Mouse (Mus musculus): ENCODE results near the gene Mbnl3.

Gene Mbnl3

GRCm38 (mm10) chrX:51206432-51206831 is at the start of gene Mbnl3:
Gene Mbnl3 (minus strand): TSS chrX:51206532.
- in situ Hi-C loops (cut with MboI; ENCODE audit: unreplicated experiment in 2 of 2), result loop anchor here (5.0 to 25.0 kb wide), 4 partner anchors 122 to 544 kb away; partner anchors contain the start of gene Rap2c (in 1 of the 2)

GRCm38 (mm10) chrX:51205548-51206324 is 596 bp downstream of the Mbnl3 start:
- in situ Hi-C loops (cut with MboI; ENCODE audit: unreplicated experiment in 2 of 2), result loop anchor here (5.0 to 25.0 kb wide), 4 partner anchors 121 to 543 kb away; partner anchors contain the start of gene Rap2c (in 1 of the 2)

GRCm38 (mm10) chrX:51204626-51205547 is 1.4 kb downstream of the Mbnl3 start:
- in situ Hi-C loops (cut with MboI; ENCODE audit: unreplicated experiment in 2 of 2), result loop anchor here (5.0 to 25.0 kb wide), 4 partner anchors 120 to 543 kb away; partner anchors contain the start of gene Rap2c (in 1 of the 2)

- in situ Hi-C loops (cut with MboI; ENCODE audit: unreplicated experiment in 2 of 2), result no loop called here
Measured at GRCm38 (mm10) chrX:51197012-51197411, 9.3 kb downstream of the Mbnl3 start.

GRCm38 (mm10) chrX:51171914-51172313 is 34.4 kb downstream of the Mbnl3 start:
- in situ Hi-C loops (cut with MboI; ENCODE audit: unreplicated experiment in 2 of 2), result no loop called here

- in situ Hi-C loops (cut with MboI; ENCODE audit: unreplicated experiment in 2 of 2), result no loop called here
Measured at GRCm38 (mm10) chrX:51171413-51171812, 34.9 kb downstream of the Mbnl3 start.

DNA sequence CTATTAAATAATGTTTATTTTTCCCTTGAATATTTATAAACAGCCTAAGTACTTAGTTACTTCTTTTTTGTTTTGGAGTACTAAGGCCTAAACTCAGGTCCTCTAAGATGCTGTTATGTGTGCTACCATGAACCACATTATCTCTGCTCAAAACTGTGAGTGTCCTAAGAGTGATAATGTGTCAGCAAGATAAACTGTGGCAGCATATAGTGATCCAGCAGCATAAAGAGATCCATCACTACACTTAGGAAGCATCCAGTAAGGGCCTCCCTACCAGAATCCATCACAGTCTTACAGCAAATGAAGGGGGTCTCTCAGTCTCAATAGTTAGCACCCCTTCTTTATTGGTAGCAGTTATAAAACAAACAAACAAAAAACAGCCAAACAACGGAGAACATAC is 35.9 kb downstream of the Mbnl3 start:
- in situ Hi-C loops (cut with MboI; ENCODE audit: unreplicated experiment in 2 of 2), result no loop called here

- in situ Hi-C loops (cut with MboI; ENCODE audit: unreplicated experiment in 2 of 2), result no loop called here
Measured at GRCm38 (mm10) chrX:51169476-51170045, 36.8 kb downstream of the Mbnl3 start.

- in situ Hi-C loops (cut with MboI; ENCODE audit: unreplicated experiment in 2 of 2), result no loop called here
Measured at GRCm38 (mm10) chrX:51167976-51168375, 38.4 kb downstream of the Mbnl3 start.

GRCm38 (mm10) chrX:51164766-51165165 is 41.6 kb downstream of the Mbnl3 start:
- in situ Hi-C loops (cut with MboI; ENCODE audit: unreplicated experiment in 2 of 2), result no loop called here

GRCm38 (mm10) chrX:51148436-51148835 is 57.9 kb downstream of the Mbnl3 start:
- in situ Hi-C loops (cut with MboI; ENCODE audit: unreplicated experiment in 2 of 2), result no loop called here

- in situ Hi-C loops (cut with MboI; ENCODE audit: unreplicated experiment in 2 of 2), result no loop called here
Measured at GRCm38 (mm10) chrX:51146351-51146750, 60.0 kb downstream of the Mbnl3 start.

- in situ Hi-C loops (cut with MboI; ENCODE audit: unreplicated experiment in 2 of 2), result no loop called here
Measured at GRCm38 (mm10) chrX:51140055-51140454, 66.3 kb downstream of the Mbnl3 start.

DNA sequence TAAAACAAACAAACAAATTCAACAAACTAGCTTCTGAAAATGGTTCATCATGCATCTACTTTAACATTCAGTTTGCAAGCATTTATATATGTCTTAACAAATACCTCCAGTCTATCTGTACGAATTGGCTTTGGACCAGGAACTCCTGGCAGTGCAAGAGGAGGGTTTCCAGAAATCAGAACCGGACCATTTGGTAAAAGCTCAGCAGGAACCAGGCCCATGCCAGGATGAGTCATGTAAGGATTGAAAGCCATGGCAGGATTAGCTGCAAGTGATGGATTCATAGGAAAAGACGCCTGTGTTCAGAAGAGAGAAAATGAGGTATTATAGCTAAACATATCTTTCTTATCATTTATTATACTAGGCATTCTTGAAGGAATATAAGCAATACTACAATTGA is 75.0 kb downstream of the Mbnl3 start:
- in situ Hi-C loops (cut with MboI; ENCODE audit: unreplicated experiment in 2 of 2), result no loop called here

- in situ Hi-C loops (cut with MboI; ENCODE audit: unreplicated experiment in 2 of 2), result no loop called here
Measured at GRCm38 (mm10) chrX:51102748-51103147, 103.6 kb downstream of the Mbnl3 start.

GRCm38 (mm10) chrX:51084972-51085371 is 121.4 kb downstream of the Mbnl3 start:
- in situ Hi-C loops (cut with MboI; ENCODE audit: unreplicated experiment in 2 of 2), result loop anchor here in 1 of 2 experiments (10.0 kb wide), 1 partner anchor 120 kb away; the partner anchor contains the start of gene Mbnl3

DNA sequence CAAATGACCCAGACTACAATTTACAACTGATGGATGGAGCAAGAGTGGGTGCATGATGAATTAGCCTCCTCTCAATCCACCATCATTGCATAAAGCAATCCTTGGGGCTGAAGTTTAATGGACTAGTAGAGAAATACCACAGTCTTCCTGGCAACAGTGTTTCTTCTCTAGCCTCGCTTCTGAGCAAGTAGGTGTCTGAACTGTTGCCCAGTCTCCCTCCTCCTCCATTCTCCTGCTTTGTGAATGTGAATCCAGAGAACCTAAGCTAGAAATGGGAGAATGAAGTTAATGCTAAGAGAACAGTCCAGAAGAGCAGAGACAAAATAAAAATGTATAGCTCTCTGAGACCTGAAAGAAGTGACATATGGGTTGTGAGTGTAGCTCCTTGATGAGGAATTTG is 122.1 kb downstream of the Mbnl3 start:
- in situ Hi-C loops (cut with MboI; ENCODE audit: unreplicated experiment in 2 of 2), result loop anchor here in 1 of 2 experiments (10.0 kb wide), 1 partner anchor 121 kb away; the partner anchor contains the start of gene Mbnl3

GRCm38 (mm10) chrX:51076744-51077143 is 129.6 kb downstream of the Mbnl3 start:
- in situ Hi-C loops (cut with MboI; ENCODE audit: unreplicated experiment in 2 of 2), result loop anchor here in 1 of 2 experiments (5.0 kb wide), 1 partner anchor 131 kb away; the partner anchor contains the start of gene Mbnl3

Measured in v-Abl transformed pro-B cells (cell line).